Mouse (Mus musculus) forebrain, embryonic 15.5 days (tissue): ENCODE measurements around the gene Gm9732. TPM values are rescaled to one million over a fixed set of nuclear protein-coding genes. Genes with fewer than 3 reads are reported as not detected.
"Not testable (repeated sequence)": the region's sequence is repeated elsewhere in the genome, so short reads cannot be mapped to it uniquely, and the experiment has no call there.

Source experiments
- ATAC-seq: fragments of 200-750 bp; cut with Nextera tagmentation; replicated peaks from 2 replicates; pipeline ENCODE4 v1.8.0; 2017; ENCODE audit warnings: mild to moderate bottlenecking, moderate TSS enrichment, moderate library complexity
- H3K27ac ChIP-seq: fragments of 300-500 bp; sonication (generic); replicated peaks from 2 replicates; pipeline ENCODE4 v1.5.1; 2015; ENCODE audit warnings: mild to moderate bottlenecking, inconsistent platforms
- H3K27me3 ChIP-seq: fragments of 300-500 bp; sonication (generic); 2 replicates; pipeline ENCODE4 v1.6.1; 2015; ENCODE audit warnings: inconsistent platforms
- H3K36me3 ChIP-seq: fragments of 300-500 bp; sonication (generic); 2 replicates; pipeline ENCODE4 v1.6.1; 2015; ENCODE audit warnings: mild to moderate bottlenecking, inconsistent platforms
- H3K4me1 ChIP-seq: fragments of 300-500 bp; sonication (generic); 2 replicates; pipeline ENCODE4 v1.6.1; 2015; ENCODE audit warnings: inconsistent platforms
- H3K4me2 ChIP-seq: fragments of 300-500 bp; sonication (generic); replicated peaks from 2 replicates; pipeline ENCODE4 v1.6.1; 2015; ENCODE audit warnings: mild to moderate bottlenecking, inconsistent platforms
- H3K4me3 ChIP-seq: fragments of 300-500 bp; sonication (generic); 2 replicates; pipeline ENCODE4 v1.5.1; 2015; ENCODE audit warnings: mild to moderate bottlenecking, inconsistent platforms
- H3K9ac ChIP-seq: fragments of 300-500 bp; sonication (generic); replicated peaks from 2 replicates; pipeline ENCODE4 v1.6.1; 2015; ENCODE audit warnings: mild to moderate bottlenecking, inconsistent platforms
- H3K9me3 ChIP-seq: fragments of 300-500 bp; sonication (generic); 2 replicates; pipeline ENCODE4 v1.6.1; 2016; ENCODE audit warnings: inconsistent platforms
- WGBS: fragments of 180-500 bp; shearing (Covaris S2); methylation state at CpG from one replicate; pipeline ENCODE4 v1.1.7; 2015; ENCODE audit warnings: mixed read lengths; 5-methylcytosine and 5-hydroxymethylcytosine counted together
- polyA plus RNA-seq: library from polyadenylated mRNA; unstranded; fragments of >200 nt; fragmentation: Nextera tagmentation; extraction: Ambion mirVana; gene quantifications from 2 replicates; pipeline ENCODE4 v1.2.1, GENCODE M21; 2015

Gm9732 gene
- polyA plus RNA-seq, 1 experiment from 2014 or later: not detected

- H3K27me3 ChIP-seq, H3K27ac ChIP-seq, H3K4me1 ChIP-seq, H3K4me3 ChIP-seq, H3K4me2 ChIP-seq, H3K9me3 ChIP-seq, H3K9ac ChIP-seq, ATAC-seq, H3K36me3 ChIP-seq: not testable (repeated sequence)
- WGBS: 61% methylated on average over 2 of the region's 2 CpGs
Measured at GRCm38 (mm10) chr14:43277468-43277867, 2.6 kb downstream of the Gm9732 start.

DNA sequence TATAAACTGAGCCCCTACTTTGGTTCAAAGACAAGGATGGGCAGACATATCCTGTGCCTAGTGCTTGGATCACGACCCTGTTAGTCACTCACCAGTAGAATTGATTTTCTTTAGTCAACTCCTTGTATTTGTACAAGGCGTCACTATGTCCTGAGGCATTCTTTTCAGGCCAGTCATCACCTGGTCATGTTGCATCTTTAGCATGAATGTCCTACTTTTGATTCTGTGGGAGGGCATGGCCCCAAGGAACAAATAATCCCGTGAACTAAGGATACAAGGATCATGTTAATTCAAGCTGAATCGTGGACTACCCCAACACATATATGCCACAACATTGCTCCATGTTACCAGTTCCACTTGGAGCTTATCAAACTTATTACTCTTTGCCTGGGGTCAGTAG is 3.3 kb downstream of the Gm9732 start:
- WGBS: 82% methylated on average over 4 of the region's 4 CpGs

DNA sequence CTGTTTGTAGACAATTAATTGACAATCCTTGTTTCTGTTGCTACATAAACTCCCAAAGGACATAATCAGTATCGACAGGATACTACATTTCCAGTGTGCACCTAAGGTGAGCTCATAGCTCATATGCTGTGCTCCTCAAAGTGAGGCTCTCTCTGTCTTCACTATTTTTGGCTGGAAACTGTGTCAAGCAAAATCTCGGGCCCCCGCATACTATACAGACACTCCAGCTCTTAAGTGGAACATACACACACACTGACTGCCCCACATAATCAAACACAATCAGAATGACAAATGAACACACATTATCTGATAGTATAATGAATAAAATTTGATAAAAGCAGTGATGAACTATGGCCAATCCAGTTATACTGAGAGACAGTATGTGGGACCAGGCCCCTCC is 3.8 kb downstream of the Gm9732 start:
- 94% methylated on average over 3 of the region's 3 CpGs for WGBS
- not testable (repeated sequence) for H3K9ac ChIP-seq, H3K4me2 ChIP-seq, H3K36me3 ChIP-seq, H3K27ac ChIP-seq, H3K27me3 ChIP-seq, H3K4me1 ChIP-seq, ATAC-seq, H3K9me3 ChIP-seq, H3K4me3 ChIP-seq

More for the DNA sequence above, 3.3 kb downstream of the Gm9732 start:
- H3K27ac ChIP-seq, H3K9me3 ChIP-seq, H3K9ac ChIP-seq, ATAC-seq, H3K27me3 ChIP-seq, H3K4me2 ChIP-seq, H3K4me1 ChIP-seq, H3K4me3 ChIP-seq, H3K36me3 ChIP-seq: not testable (repeated sequence)

- ATAC-seq, H3K9ac ChIP-seq, H3K9me3 ChIP-seq, H3K4me2 ChIP-seq, H3K27me3 ChIP-seq, H3K4me3 ChIP-seq, H3K27ac ChIP-seq, H3K36me3 ChIP-seq, H3K4me1 ChIP-seq: not testable (repeated sequence)
- WGBS: 83% methylated on average over 3 of the region's 3 CpGs
Measured at GRCm38 (mm10) chr14:43293503-43293902, 18.7 kb downstream of the Gm9732 start, which contains the start of gene Gm8127. Gene Gm8127, minus strand, starts transcription at chr14:43293832.

DNA sequence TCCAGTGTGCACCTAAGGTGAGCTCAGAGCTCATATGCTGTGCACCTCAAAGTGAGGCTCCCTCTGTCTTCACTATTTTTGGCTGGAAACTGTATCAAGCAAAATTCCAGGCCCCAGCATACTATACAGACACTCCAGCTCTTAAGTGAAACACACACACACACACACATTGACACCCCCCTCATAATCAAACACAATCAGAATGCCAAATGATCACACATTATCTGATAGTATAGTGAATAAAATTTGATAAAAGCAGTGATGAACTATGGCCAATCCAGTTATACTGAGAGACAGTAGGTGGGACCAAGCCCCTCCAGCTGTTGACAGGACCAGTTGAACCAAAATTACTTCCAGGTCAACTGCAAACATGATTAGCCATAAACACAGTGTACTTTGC is 44.7 kb downstream of the Gm9732 start:
- not testable (repeated sequence) for H3K9me3 ChIP-seq, H3K9ac ChIP-seq, H3K4me2 ChIP-seq, ATAC-seq, H3K4me1 ChIP-seq, H3K27me3 ChIP-seq, H3K4me3 ChIP-seq, H3K27ac ChIP-seq, H3K36me3 ChIP-seq

DNA sequence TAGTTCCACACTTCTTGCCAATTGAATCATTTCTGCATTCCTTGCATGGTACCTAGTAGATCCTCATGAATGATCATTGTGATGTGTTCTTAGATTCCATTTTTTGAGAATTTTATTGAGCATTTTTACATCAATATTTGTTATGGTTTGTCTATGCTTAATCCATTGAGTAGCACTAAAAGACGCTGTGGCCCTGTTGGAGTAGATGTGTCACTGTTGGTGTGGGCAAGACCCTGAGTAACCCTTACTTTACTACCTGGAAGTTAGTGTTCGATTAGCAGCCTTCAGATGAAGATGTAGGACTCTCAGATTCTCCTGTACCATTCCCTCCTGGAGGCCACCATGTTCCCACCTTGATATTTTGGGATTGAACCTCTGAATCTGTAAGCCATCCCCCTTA is 53.8 kb downstream of the Gm9732 start:
- not testable (repeated sequence) for H3K4me1 ChIP-seq, H3K27me3 ChIP-seq, H3K9me3 ChIP-seq, H3K36me3 ChIP-seq, H3K4me3 ChIP-seq, H3K9ac ChIP-seq, H3K4me2 ChIP-seq, H3K27ac ChIP-seq, ATAC-seq
- WGBS: 72% methylated on average over 2 of the region's 2 CpGs

GRCm38 (mm10) chr14:43331362-43331880 is 56.6 kb downstream of the Gm9732 start:
- H3K9me3 ChIP-seq, ATAC-seq, H3K4me2 ChIP-seq, H3K27ac ChIP-seq, H3K27me3 ChIP-seq, H3K4me3 ChIP-seq, H3K4me1 ChIP-seq, H3K9ac ChIP-seq, H3K36me3 ChIP-seq: not testable (repeated sequence)
- 90% methylated on average over 11 of the region's 11 CpGs for WGBS

GRCm38 (mm10) chr14:43337646-43338045 is 62.8 kb downstream of the Gm9732 start:
- H3K27ac ChIP-seq, ATAC-seq, H3K4me3 ChIP-seq, H3K9ac ChIP-seq, H3K27me3 ChIP-seq, H3K4me2 ChIP-seq, H3K4me1 ChIP-seq, H3K36me3 ChIP-seq, H3K9me3 ChIP-seq: not testable (repeated sequence)
- 58% methylated on average over 1 of the region's 1 CpGs for WGBS

GRCm38 (mm10) chr14:43347711-43348110 is 72.9 kb downstream of the Gm9732 start, which contains the start of gene 1700001F09Rik:
Gene 1700001F09Rik, minus strand, starts transcription at chr14:43347811.
- not testable (repeated sequence) for H3K27ac ChIP-seq, H3K9me3 ChIP-seq, H3K9ac ChIP-seq, H3K4me2 ChIP-seq, H3K4me3 ChIP-seq, H3K4me1 ChIP-seq, ATAC-seq, H3K36me3 ChIP-seq, H3K27me3 ChIP-seq

GRCm38 (mm10) chr14:43352944-43353343 is 78.1 kb downstream of the Gm9732 start:
- not testable (repeated sequence) for H3K9ac ChIP-seq, H3K27ac ChIP-seq, H3K27me3 ChIP-seq, H3K36me3 ChIP-seq, H3K9me3 ChIP-seq, H3K4me3 ChIP-seq, H3K4me2 ChIP-seq, H3K4me1 ChIP-seq, ATAC-seq
- WGBS: 90% methylated on average over 2 of the region's 2 CpGs

Other genes with a start within 250 kb of the Gm9732 start
- not detected in 2 replicates for gene Gm8094, start 198.4 kb upstream of the Gm9732 start, polyA plus RNA-seq
- not detected in 2 replicates for gene Gm8104, start 174.4 kb upstream of the Gm9732 start, polyA plus RNA-seq
- gene Gm7233, start 95.2 kb upstream of the Gm9732 start, polyA plus RNA-seq: not detected in 2 replicates
- gene Gm8122, start 39.7 kb upstream of the Gm9732 start, polyA plus RNA-seq: not detected in 2 replicates
- not detected in 2 replicates for gene Gm8126, start 16.4 kb upstream of the Gm9732 start, polyA plus RNA-seq
- not detected in 2 replicates for gene Gm8127, start 18.8 kb downstream of the Gm9732 start, polyA plus RNA-seq
- gene 1700001F09Rik, start 72.8 kb downstream of the Gm9732 start, polyA plus RNA-seq: not detected in 2 replicates
- gene Gm8138, start 141.3 kb downstream of the Gm9732 start, polyA plus RNA-seq: not detected in 2 replicates